Mouse (Mus musculus): Measurements from ENCODE around the gene Acpp. TPM values are rescaled to one million over a fixed set of nuclear protein-coding genes. Genes with fewer than 3 reads are reported as not detected.
A peak's percentile ranks its signal among the peaks of the same experiment; 100 is the strongest.

The Acpp gene
- total and polyA plus RNA-seq, 3 experiments: 0.27 to 0.97 (median 0.30) TPM

GRCm38 (mm10) chr9:104269349-104269871 is 68.1 kb downstream of the Acpp start (continued):
- no peak for TF ChIP-seq GABPA (IDR thresholded peaks at IDR 0.05; ENCODE audit: insufficient replicate concordance, low read depth, low read length)
- TF ChIP-seq KAT2A (IDR thresholded peaks at IDR 0.05; ENCODE audit: insufficient replicate concordance, low read length): no peak
- no peak for TF ChIP-seq JUN (IDR thresholded peaks at IDR 0.05; ENCODE audit: insufficient read depth, low read depth, low read length)
- no peak for TF ChIP-seq RAD21 (IDR thresholded peaks at IDR 0.05; ENCODE audit: low read depth, low read length)
- TF ChIP-seq ZC3H11A (IDR thresholded peaks at IDR 0.05; ENCODE audit: low read depth, low read length): no peak
- no peak for TF ChIP-seq ZNF384 (IDR thresholded peaks at IDR 0.05; ENCODE audit: low read depth, low read length)
- TF ChIP-seq TCF12 (IDR thresholded peaks at IDR 0.05; ENCODE audit: low read depth, low read length): peak; percentile 60; the same call in 1 of the 2 replicates
- TF ChIP-seq ETS1 (conservative IDR thresholded peaks at IDR 0.05; ENCODE audit: low read depth, low read length): peak; percentile 83

DNA sequence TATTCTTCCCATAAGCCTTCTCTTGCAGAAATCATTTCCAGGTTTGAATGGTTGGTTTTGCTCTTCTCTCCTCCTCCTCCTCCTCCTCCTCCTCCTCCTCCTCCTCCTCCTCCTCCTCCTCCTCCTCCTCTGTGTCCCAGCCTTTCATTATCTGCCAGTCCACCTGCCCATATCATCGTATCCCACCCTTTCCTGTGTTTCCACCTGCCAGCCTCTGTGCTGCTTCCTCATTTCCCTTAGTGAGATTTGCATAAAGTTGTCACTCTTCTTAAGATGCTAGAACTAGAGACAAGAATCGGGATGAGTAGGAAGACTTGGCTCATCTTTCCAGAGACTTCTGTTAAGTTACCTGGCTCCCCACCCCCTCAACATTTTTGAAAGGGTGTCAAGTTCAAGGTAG is 73.0 kb downstream of the Acpp start:
- no peaks in the 10 kb centered on the region for H3K27me3 ChIP-seq (replicated peaks)
- no peak overlapping the region for H3K4me3 ChIP-seq (replicated peaks in 1 of 3; ENCODE audit: low read depth in 2 of 3, low read length in 2 of 3, poor library complexity in 1 of 3)
- in situ Hi-C loops (cut with MboI; ENCODE audit: low pct_ligation_motif_present, low pct_unique_long_range_greater_than_20kb, low sequenced_read_pairs) (no loop called here), dilution Hi-C loops (cut with MboI; ENCODE audit: extremely low pct_ligation_motif_present, extremely low pct_unique_long_range_greater_than_20kb, low sequenced_read_pairs) (no loop called here)
- H3K9me3 ChIP-seq (replicated peaks; ENCODE audit: low read length): no peaks in the 10 kb centered on the region
- H3K27ac ChIP-seq (ENCODE audit: insufficient read depth, low read depth): no peak overlapping the region
- no peak overlapping the region for H3K4me2 ChIP-seq (ENCODE audit: insufficient read depth, low read depth, poor library complexity, severe bottlenecking)
- H3K79me2 ChIP-seq (replicated peaks; ENCODE audit: control insufficient read depth, extremely low read depth, insufficient read depth, poor library complexity, severe bottlenecking): peaks cover 25% of the 10 kb centered on the region
- no peak overlapping the region for H3K9ac ChIP-seq (ENCODE audit: insufficient read depth, low read depth)
- H3K4me1 ChIP-seq (ENCODE audit: control insufficient read depth in 1 of 2, insufficient read depth in 2 of 2): peaks cover 4 to 36% of the 10 kb centered on the region in 2 experiments
- H3K36me3 ChIP-seq (replicated peaks in 1 of 2; ENCODE audit: control insufficient read depth in 1 of 2, insufficient read depth in 1 of 2, low read length in 1 of 2): peaks cover 0 to 11% of the 10 kb centered on the region in 2 experiments
- TF ChIP-seq MYC (IDR thresholded peaks at IDR 0.05; ENCODE audit: low read depth, low read length): no peak
- no peak for TF ChIP-seq POLR2AphosphoS2 (IDR thresholded peaks at IDR 0.05; ENCODE audit: low read depth, low read length)
- TF ChIP-seq IRF4 (IDR thresholded peaks at IDR 0.05; ENCODE audit: low read depth, low read length): no peak
- DNase-seq (ENCODE audit: extremely low read depth): no peak

DNA sequence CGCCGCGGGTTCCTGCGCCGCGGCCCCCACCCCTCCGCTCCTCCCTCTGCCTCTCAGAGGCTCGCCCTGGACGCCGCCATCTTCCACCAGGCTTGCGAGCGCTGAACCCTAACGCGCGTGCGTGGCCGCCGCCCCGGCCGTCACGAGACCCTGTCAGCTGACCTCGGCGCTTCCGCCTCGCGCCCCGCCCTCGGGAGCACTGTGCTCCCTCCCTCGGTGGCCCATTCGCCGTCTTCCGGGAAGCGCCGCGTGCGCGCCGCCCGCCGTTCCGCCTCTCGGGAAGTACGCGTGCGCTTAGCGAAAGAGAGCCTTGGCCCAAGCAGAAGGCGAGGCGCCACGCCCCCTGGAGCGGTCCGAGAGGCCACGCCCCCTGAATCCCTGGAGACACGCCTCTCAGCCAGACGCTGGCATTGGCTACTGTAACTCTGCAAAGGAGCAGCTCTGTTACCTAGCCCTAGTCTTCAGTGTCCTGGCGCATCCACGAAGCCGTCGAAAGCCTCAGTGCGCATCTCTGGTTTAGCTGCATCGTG is 74.7 kb downstream of the Acpp start, which contains the start of gene Dnajc13:
TSS of gene Dnajc13 (minus strand) at position 108 of the 530 bp plus-strand sequence.
- H3K79me2 ChIP-seq (replicated peaks; ENCODE audit: control insufficient read depth, extremely low read depth, insufficient read depth, poor library complexity, severe bottlenecking): peaks cover 29% of the 10 kb centered on the region
- dilution Hi-C loops (cut with MboI; ENCODE audit: extremely low pct_ligation_motif_present, extremely low pct_unique_long_range_greater_than_20kb, low sequenced_read_pairs) (no loop called here), in situ Hi-C loops (cut with MboI; ENCODE audit: low pct_ligation_motif_present, low pct_unique_long_range_greater_than_20kb, low sequenced_read_pairs) (no loop called here)
- H3K9ac ChIP-seq (ENCODE audit: insufficient read depth, low read depth): peak within 1 kb of the TSS; percentile 90
- no peaks in the 10 kb centered on the region for H3K9me3 ChIP-seq (replicated peaks; ENCODE audit: low read length)
- H3K36me3 ChIP-seq (replicated peaks in 1 of 2; ENCODE audit: control insufficient read depth in 1 of 2, insufficient read depth in 1 of 2, low read length in 1 of 2): peaks cover 0 to 20% of the 10 kb centered on the region in 2 experiments
- H3K27ac ChIP-seq (ENCODE audit: insufficient read depth, low read depth): no peak within 1 kb of the TSS
- DNase-seq (ENCODE audit: extremely low read depth): peak; percentile 95
- peak within 1 kb of the TSS; percentile 66 to 94 (median 73) for H3K4me3 ChIP-seq (replicated peaks in 1 of 3; ENCODE audit: low read depth in 2 of 3, low read length in 2 of 3, poor library complexity in 1 of 3)
- no peaks in the 10 kb centered on the region for H3K27me3 ChIP-seq (replicated peaks)
- H3K4me2 ChIP-seq (ENCODE audit: insufficient read depth, low read depth, poor library complexity, severe bottlenecking): peak within 1 kb of the TSS; percentile 81
- H3K4me1 ChIP-seq (ENCODE audit: control insufficient read depth in 1 of 2, insufficient read depth in 2 of 2): peaks cover 2 to 39% of the 10 kb centered on the region in 2 experiments
- TF ChIP-seq MXI1 (IDR thresholded peaks at IDR 0.05; ENCODE audit: low read depth, low read length): peak; percentile 75
- TF ChIP-seq POLR2AphosphoS2 (IDR thresholded peaks at IDR 0.05; ENCODE audit: low read depth, low read length): no peak
- no peak for TF ChIP-seq UBTF (IDR thresholded peaks at IDR 0.05; ENCODE audit: low read depth, low read length)
- no peak for TF ChIP-seq E2F4 (IDR thresholded peaks at IDR 0.05; ENCODE audit: insufficient replicate concordance, low read depth, low read length)
- no peak for TF ChIP-seq ZNF384 (IDR thresholded peaks at IDR 0.05; ENCODE audit: low read depth, low read length)
- peak; percentile 81 for TF ChIP-seq HCFC1 (IDR thresholded peaks at IDR 0.05; ENCODE audit: low read depth, low read length)
- no peak for TF ChIP-seq CHD1 (IDR thresholded peaks at IDR 0.05; ENCODE audit: low read depth, low read length)
- 0 out of 2 replicates have a peak, but pooled peaks have one; percentile 16 for TF ChIP-seq TBP (conservative IDR thresholded peaks at IDR 0.05; ENCODE audit: low read depth, low read length)
- no peak for TF ChIP-seq RCOR1 (conservative IDR thresholded peaks at IDR 0.05; ENCODE audit: low read depth, low read length)
- peak; percentile 77 for TF ChIP-seq TCF12 (IDR thresholded peaks at IDR 0.05; ENCODE audit: low read depth, low read length)
- TF ChIP-seq JUND (conservative IDR thresholded peaks at IDR 0.05; ENCODE audit: low read depth, low read length): no peak
- TF ChIP-seq MAZ (IDR thresholded peaks at IDR 0.05; ENCODE audit: low read depth, low read length): peak; percentile 67; the same call in 1 of the 2 replicates
- TF ChIP-seq ZKSCAN1 (IDR thresholded peaks at IDR 0.05; ENCODE audit: borderline replicate concordance, low read depth, low read length): no peak
- peak; percentile 56; the same call in 1 of the 2 replicates for TF ChIP-seq ZMIZ1 (IDR thresholded peaks at IDR 0.05; ENCODE audit: low read depth, low read length)
- TF ChIP-seq ELF1 (IDR thresholded peaks at IDR 0.05; ENCODE audit: low read depth, low read length): peak; percentile 98
- TF ChIP-seq CTCF (conservative IDR thresholded peaks at IDR 0.05 in 1 of 2, IDR thresholded peaks at IDR 0.05 in 1 of 2; ENCODE audit: low read depth in 2 of 2, low read length in 2 of 2): no peak
- TF ChIP-seq GABPA (IDR thresholded peaks at IDR 0.05; ENCODE audit: insufficient replicate concordance, low read depth, low read length): no peak
- no peak for TF ChIP-seq RAD21 (IDR thresholded peaks at IDR 0.05; ENCODE audit: low read depth, low read length)
- peak; percentile 91 for TF ChIP-seq NRF1 (IDR thresholded peaks at IDR 0.05; ENCODE audit: low read depth, low read length)
- no peak for TF ChIP-seq MEF2A (IDR thresholded peaks at IDR 0.05; ENCODE audit: borderline replicate concordance, low read depth, low read length)
- 0 out of 2 replicates have a peak, but pooled peaks have one; percentile 31 for TF ChIP-seq IRF4 (IDR thresholded peaks at IDR 0.05; ENCODE audit: low read depth, low read length)
- no peak for TF ChIP-seq JUN (IDR thresholded peaks at IDR 0.05; ENCODE audit: insufficient read depth, low read depth, low read length)
- TF ChIP-seq SMC3 (IDR thresholded peaks at IDR 0.05; ENCODE audit: low read depth, low read length): no peak

Measured in CH12.LX (cell line).